Mouse (Mus musculus) erythroid progenitor cell, adult 5-6 weeks (primary cell): ENCODE measurements around the gene Ralgps1. TPM values are rescaled to one million over a fixed set of nuclear protein-coding genes. Genes with fewer than 3 reads are reported as not detected.

Source experiments
- ATAC-seq: replicated peaks from 2 replicates; pipeline ENCODE4 v1.8.0; 2016; ENCODE audit warnings: moderate number of reproducible peaks, mild to moderate bottlenecking, moderate TSS enrichment, inconsistent platforms; ENCODE audit not compliant: poor library complexity, low FRiP score, severe bottlenecking
- total RNA-seq, 2 experiments: library from RNA; stranded (forward) in 1 of 2; stranded (reverse) in 1 of 2; fragments of 150-400 nt in 1 of 2; fragments of 186-747, 209-891 nt in 1 of 2; gene quantifications; 2 replicates each; pipeline versions ENCODE4 v1.2.3 to v1.2.4; 2015 to 2017; ENCODE audit warnings: low replicate concordance in 2 of 2

Gene Ralgps1
- total RNA-seq, 2 experiments from 2014 or later: not detected

- ATAC-seq: no peak
Observed at GRCm38 (mm10) chr2:33364656-33365055, 6.6 kb downstream of the Ralgps1 start.

GRCm38 (mm10) chr2:33363890-33364289 lies 7.4 kb downstream of the Ralgps1 start:
- ATAC-seq: no peak

- no peak for ATAC-seq
Observed at GRCm38 (mm10) chr2:33361139-33361716, 10.1 kb downstream of the Ralgps1 start.

- ATAC-seq: no peak
Observed at GRCm38 (mm10) chr2:33360564-33360963, 10.7 kb downstream of the Ralgps1 start.

GRCm38 (mm10) chr2:33359184-33359583 lies 12.1 kb downstream of the Ralgps1 start:
- ATAC-seq: no peak

- ATAC-seq: no peak
Observed at GRCm38 (mm10) chr2:33357250-33357838, 13.9 kb downstream of the Ralgps1 start.

GRCm38 (mm10) chr2:33355558-33355957 lies 15.7 kb downstream of the Ralgps1 start:
- no peak for ATAC-seq

GRCm38 (mm10) chr2:33353432-33353831 lies 17.9 kb downstream of the Ralgps1 start:
- ATAC-seq: no peak

- no peak for ATAC-seq
Observed at GRCm38 (mm10) chr2:33351449-33351848, 19.8 kb downstream of the Ralgps1 start.

GRCm38 (mm10) chr2:33350921-33351320 lies 20.4 kb downstream of the Ralgps1 start:
- no peak for ATAC-seq

- no peak for ATAC-seq
Observed at GRCm38 (mm10) chr2:33349581-33349980, 21.7 kb downstream of the Ralgps1 start.

GRCm38 (mm10) chr2:33349081-33349480 lies 22.2 kb downstream of the Ralgps1 start:
- peak; percentile 58 for ATAC-seq

- no peak for ATAC-seq
Observed at GRCm38 (mm10) chr2:33348260-33348659, 23.0 kb downstream of the Ralgps1 start.

- ATAC-seq: no peak
Observed at GRCm38 (mm10) chr2:33347607-33348006, 23.7 kb downstream of the Ralgps1 start.

GRCm38 (mm10) chr2:33346749-33347148 lies 24.5 kb downstream of the Ralgps1 start:
- ATAC-seq: no peak

- ATAC-seq: no peak
Observed at GRCm38 (mm10) chr2:33345956-33346355, 25.3 kb downstream of the Ralgps1 start.

GRCm38 (mm10) chr2:33345475-33345874 lies 25.8 kb downstream of the Ralgps1 start:
- no peak for ATAC-seq

GRCm38 (mm10) chr2:33343413-33343812 lies 27.9 kb downstream of the Ralgps1 start:
- ATAC-seq: no peak

- no peak for ATAC-seq
Observed at GRCm38 (mm10) chr2:33342148-33342547, 29.1 kb downstream of the Ralgps1 start.

- no peak for ATAC-seq
Observed at GRCm38 (mm10) chr2:33335789-33336188, 35.5 kb downstream of the Ralgps1 start.

- ATAC-seq: no peak
Observed at GRCm38 (mm10) chr2:33329622-33330021, 41.7 kb downstream of the Ralgps1 start.

- peak; percentile 65 for ATAC-seq
Observed at GRCm38 (mm10) chr2:33328941-33329340, 42.3 kb downstream of the Ralgps1 start.
